8 mouse cellular contexts compared by ENCODE assay signal in the genomic region with DNA sequence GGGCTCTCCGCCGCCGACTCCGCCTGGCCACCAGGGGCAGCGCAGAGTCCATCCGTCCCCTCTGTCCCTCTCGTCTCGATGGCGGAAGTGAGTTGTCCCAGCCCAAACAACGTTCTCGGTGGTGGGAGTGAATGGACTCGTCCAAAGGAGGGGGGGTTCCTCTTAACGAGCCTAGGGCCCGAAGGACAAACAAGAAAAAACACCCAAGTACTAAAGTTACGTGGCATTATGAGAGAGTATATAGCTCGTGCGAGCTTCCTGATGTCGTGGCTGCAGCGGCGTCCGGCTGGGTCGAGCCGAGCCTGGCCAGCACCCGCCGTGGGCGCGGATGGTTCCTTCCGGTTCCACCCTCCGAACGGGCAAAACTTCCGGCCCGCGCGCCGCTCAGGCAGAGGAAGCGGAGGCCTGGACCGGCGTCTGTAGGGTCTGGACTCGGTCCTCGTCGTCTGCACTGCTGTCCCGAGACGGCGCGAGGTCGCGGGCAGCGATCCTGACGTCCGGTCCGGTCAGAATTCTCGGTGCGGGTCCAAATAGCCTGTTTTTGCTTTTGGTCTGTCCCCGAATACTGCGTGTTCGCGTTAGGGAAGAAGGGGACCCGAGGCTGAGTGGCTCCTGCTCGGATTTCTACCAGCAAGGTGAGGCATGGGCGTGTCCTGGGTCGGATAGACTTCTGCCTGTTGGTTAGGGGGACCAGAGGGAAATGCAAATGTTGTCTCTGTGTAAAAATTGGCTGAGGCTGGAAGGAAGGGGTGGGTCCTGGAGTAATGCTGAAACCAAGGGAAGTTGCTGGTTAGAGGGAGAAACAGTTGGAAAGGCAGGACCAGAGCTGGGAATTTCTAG. TPM values are rescaled to one million over a fixed set of nuclear protein-coding genes. Genes with fewer than 3 reads are reported as not detected.
DNase-seq lines count a peak whose midpoint lies in the region; ATAC-seq and TF ChIP-seq lines count a peak whose summit lies in the region.

A gene (plus strand): TSS at position 362 of the 840 bp plus-strand sequence.

- TF ChIP-seq CTCF in bone marrow macrophage, adult 2 months (IDR thresholded peaks at IDR 0.05; ENCODE audit: low read depth, low read length), result peak; percentile 72
- TF ChIP-seq CTCF in embryonic fibroblast, embryonic 13.5 days (IDR thresholded peaks at IDR 0.05; ENCODE audit: borderline replicate concordance, insufficient read depth, low read length), result peak; percentile 96

- TF ChIP-seq POLR2A in bone marrow macrophage, adult 2 months (IDR thresholded peaks at IDR 0.05; ENCODE audit: borderline replicate concordance, low read depth, low read length), result no peak
- TF ChIP-seq POLR2A in embryonic fibroblast, embryonic 13.5 days (IDR thresholded peaks at IDR 0.05; ENCODE audit: low read depth, low read length), result peak; percentile 84

- H3K4me1 ChIP-seq in bone marrow macrophage, adult 2 months (ENCODE audit: control insufficient read depth, insufficient read depth, low read length), result peaks cover 9% of the 10 kb centered on the region; the same call in 1 of the 2 replicates
- H3K4me1 ChIP-seq in embryonic fibroblast, embryonic 13.5 days (ENCODE audit: control insufficient read depth, insufficient read depth, low read length), result no peaks in the 10 kb centered on the region; the same call in 1 of the 2 replicates
- H3K4me1 ChIP-seq in kidney, embryonic 14.5 days (ENCODE audit: control insufficient read depth, insufficient read depth, low read length), result peaks cover 8% of the 10 kb centered on the region
- peaks cover 30% of the 10 kb centered on the region for H3K4me1 ChIP-seq in limb, embryonic 15.5 days

- H3K4me3 ChIP-seq in bone marrow macrophage, adult 2 months (ENCODE audit: insufficient read depth, low read length), result peak within 1 kb of the TSS; percentile 81
- H3K4me3 ChIP-seq in embryonic fibroblast, embryonic 13.5 days (ENCODE audit: insufficient read depth, low read length), result peak within 1 kb of the TSS; percentile 98
- H3K4me3 ChIP-seq in kidney, embryonic 14.5 days (ENCODE audit: low read length), result peak within 1 kb of the TSS; percentile 96
- peak within 1 kb of the TSS; percentile 87 for H3K4me3 ChIP-seq in limb, embryonic 15.5 days

- peak within 1 kb of the TSS; percentile 90 for H3K9ac ChIP-seq in kidney, embryonic 14.5 days (ENCODE audit: low read depth, low read length)
- peak within 1 kb of the TSS; percentile 82 for H3K9ac ChIP-seq in limb, embryonic 15.5 days

- under 1% methylated on average over 61 of the region's 61 CpGs for WGBS in kidney, embryonic 14.5 days
- WGBS in limb, embryonic 15.5 days, result under 1% methylated on average over 61 of the region's 61 CpGs

- H3K36me3 ChIP-seq in kidney, embryonic 14.5 days (ENCODE audit: control insufficient read depth, insufficient read depth, low read length), result peaks cover 29% of the 10 kb centered on the region
- peaks cover 29% of the 10 kb centered on the region for H3K36me3 ChIP-seq in limb, embryonic 15.5 days

- no peaks in the 10 kb centered on the region for H3K27me3 ChIP-seq in kidney, embryonic 14.5 days (ENCODE audit: control insufficient read depth, insufficient read depth, low read length)
- H3K27me3 ChIP-seq in limb, embryonic 15.5 days, result no peaks in the 10 kb centered on the region

- DNase-seq in A20 (ENCODE audit: low read depth, low spot score), result peak; percentile 97
- peak; percentile 90 for DNase-seq in heart, adult 9 months (ENCODE audit: low spot score in 2 of 2)
- DNase-seq in monocyte, adult 2 months (ENCODE audit: low read depth in 1 of 2, low spot score in 2 of 2), result peak; percentile 78 to 89
- DNase-seq in spleen, postnatal 36 days (ENCODE audit: low spot score in 2 of 2), result peak; percentile 87 to 89

- peak within 1 kb of the TSS; percentile 82 for H3K4me2 ChIP-seq in kidney, embryonic 14.5 days (replicated peaks; ENCODE audit: low read depth, low read length)
- peak within 1 kb of the TSS; percentile 90 for H3K4me2 ChIP-seq in limb, embryonic 15.5 days

- ATAC-seq in kidney, embryonic 14.5 days (ENCODE audit: low FRiP score, low TSS enrichment), result peak; percentile 92
- peak; percentile 86 for ATAC-seq in limb, embryonic 15.5 days (ENCODE audit: insufficient number of reproducible peaks, low FRiP score, low TSS enrichment, low read depth)

- peak within 1 kb of the TSS; percentile 85 for H3K27ac ChIP-seq in bone marrow macrophage, adult 2 months (ENCODE audit: insufficient read depth, low read depth, low read length)
- H3K27ac ChIP-seq in embryonic fibroblast, embryonic 13.5 days (ENCODE audit: insufficient read depth, low read length), result peak within 1 kb of the TSS; percentile 62
- peak within 1 kb of the TSS; percentile 86 for H3K27ac ChIP-seq in kidney, embryonic 14.5 days (ENCODE audit: low read depth, low read length)
- H3K27ac ChIP-seq in limb, embryonic 15.5 days, result peak within 1 kb of the TSS; percentile 86

- H3K9me3 ChIP-seq in kidney, embryonic 14.5 days (ENCODE audit: control insufficient read depth, low read length), result no peaks in the 10 kb centered on the region
- H3K9me3 ChIP-seq in limb, embryonic 15.5 days, result no peaks in the 10 kb centered on the region

RNA-seq across cellular contexts. Expression of the gene that starts here (rescaled TPM):
- polyA plus RNA-seq in bone marrow macrophage, adult 2 months (2012; ENCODE audit: insufficient read depth, insufficient read length, missing spikeins), result 36.4 and 39.1 TPM in 2 replicates
- polyA plus RNA-seq in embryonic fibroblast, embryonic 13.5 days (2011; ENCODE audit: insufficient read length, low read depth, missing spikeins), result 20.4 and 21.3 TPM in 2 replicates
- polyA plus RNA-seq in kidney, embryonic 14.5 days (2014; fragmentation: Nextera tagmentation; extraction: Ambion mirVana), result 71.8 and 76.5 TPM in 2 replicates
- polyA plus RNA-seq in limb, embryonic 15.5 days (2015; fragmentation: Nextera tagmentation; extraction: Ambion mirVana), result 69.7 and 69.9 TPM in 2 replicates

Comparison
In these comparisons a context has a peak if more than half of its experiments do, and no peak if none do; other contexts are left out.
1. Peak in every context shown above with its lines: DNase-seq, ATAC-seq, H3K4me3 ChIP-seq and H3K27ac ChIP-seq.